Mouse (Mus musculus) ES-Bruce4 (cell line): ENCODE data around the gene Lgsn.

ENCODE experiments used
- CTCF ChIP-seq: IDR thresholded peaks from one replicate; pipeline ENCODE4 v1.8.1; 2011; ENCODE audit warnings: low read depth, low read length
- EP300 ChIP-seq: IDR thresholded peaks from 2 replicates; pipeline ENCODE4 v1.6.1; 2011; ENCODE audit warnings: low read depth, low read length; ENCODE audit not compliant: insufficient read depth
- POLR2A ChIP-seq: IDR thresholded peaks from one replicate; pipeline ENCODE4 v1.8.1; 2011; ENCODE audit warnings: low read length; ENCODE audit not compliant: insufficient read depth

DNA sequence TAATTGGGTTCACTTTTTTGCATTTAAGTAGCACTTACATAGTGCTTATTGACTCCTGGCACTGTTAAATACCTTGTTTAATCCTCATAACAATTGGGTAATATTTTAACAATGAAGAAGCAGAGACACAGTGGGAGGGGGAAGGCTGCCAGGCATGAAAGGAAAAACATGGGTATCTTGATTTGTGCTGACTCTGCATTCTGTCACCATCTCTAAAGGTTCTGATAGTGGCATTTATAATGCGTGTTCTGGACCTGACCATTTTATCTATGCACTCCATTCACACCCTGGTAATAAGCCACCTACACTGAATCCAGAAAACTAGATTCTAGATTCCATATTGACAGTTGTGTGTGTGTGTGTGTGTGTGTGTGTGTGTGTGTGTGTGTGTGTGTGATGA, 19.4 kb downstream of the Lgsn start:
- no peak for TF ChIP-seq POLR2A
- TF ChIP-seq CTCF = no peak
- no peak for TF ChIP-seq EP300
